Mouse (Mus musculus): ENCODE measurements at regions not wholly inside any gene's neighbourhood (a gene's known extent, or its start where the extent isn't known, plus 50 kb on each side); places are given as distances from the start of the nearest gene placed in this dataset.

DNA sequence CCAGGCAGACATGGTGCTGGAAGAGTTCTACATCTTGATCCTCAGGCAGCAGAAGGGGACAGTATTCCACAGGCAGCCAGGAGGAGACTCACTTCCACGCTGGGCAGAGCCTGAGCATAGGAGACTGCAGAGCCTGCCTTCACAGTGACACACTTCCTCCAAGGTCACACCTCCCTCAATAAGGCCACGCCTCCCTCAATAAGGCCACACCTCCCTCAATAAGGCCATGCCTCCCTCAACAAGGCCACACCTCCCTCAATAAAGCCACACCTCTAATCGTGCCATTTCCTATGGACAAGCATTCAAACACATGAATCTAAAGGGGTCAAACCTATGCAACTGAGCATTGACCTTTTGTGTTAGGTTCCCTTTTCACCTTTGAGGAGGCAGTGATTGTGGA is 88.5 kb upstream of the Mphosph6 start:
- DNase-seq, result no peak

GRCm38 (mm10) chr8:117881414-117881973 is 79.8 kb upstream of the Mphosph6 start:
- no peak for DNase-seq

GRCm38 (mm10) chr8:117880279-117880975 is 78.7 kb upstream of the Mphosph6 start:
- no peak for DNase-seq

DNA sequence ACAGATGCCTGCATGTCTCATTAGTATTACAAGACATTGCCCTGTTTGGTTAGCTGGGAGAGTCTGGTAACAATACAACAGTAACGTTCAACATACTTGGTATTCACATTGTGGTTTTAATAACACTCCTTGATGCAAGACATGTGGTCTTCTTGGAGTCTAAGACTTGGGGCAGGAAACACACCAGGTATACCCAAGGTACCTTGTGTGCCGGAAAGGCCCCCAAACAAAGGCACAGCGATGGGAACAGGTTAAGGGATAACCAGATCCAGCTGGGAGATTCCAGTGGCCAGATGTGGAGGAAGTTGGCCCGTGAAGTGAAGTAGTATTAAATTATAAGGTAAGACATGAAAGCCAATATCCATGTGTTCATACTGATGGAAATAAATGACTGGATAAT is 71.9 kb upstream of the Mphosph6 start:
- DNase-seq, result no peak

GRCm38 (mm10) chr8:117867138-117867537 is 65.4 kb upstream of the Mphosph6 start:
- no peak for DNase-seq

DNA sequence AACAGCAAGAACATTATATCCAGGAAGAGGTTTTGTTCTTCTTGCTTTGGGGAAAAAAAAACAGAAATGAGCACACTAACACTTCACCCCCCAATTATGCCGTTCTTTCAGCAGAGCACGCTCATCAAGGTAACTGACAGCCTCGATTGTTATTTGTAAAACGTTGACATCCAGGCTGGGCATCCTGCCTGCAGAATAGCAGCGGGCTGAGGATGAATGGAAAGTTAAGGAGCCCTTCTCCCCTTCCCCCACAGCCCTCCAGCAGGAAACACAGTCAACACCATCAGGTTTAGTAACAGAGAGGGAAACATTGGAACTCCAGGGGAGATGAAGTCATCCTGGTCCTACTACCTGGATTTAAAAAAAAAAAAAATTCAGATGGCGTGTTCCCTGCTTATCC is 63.3 kb upstream of the Mphosph6 start:
- no peak for DNase-seq

DNA sequence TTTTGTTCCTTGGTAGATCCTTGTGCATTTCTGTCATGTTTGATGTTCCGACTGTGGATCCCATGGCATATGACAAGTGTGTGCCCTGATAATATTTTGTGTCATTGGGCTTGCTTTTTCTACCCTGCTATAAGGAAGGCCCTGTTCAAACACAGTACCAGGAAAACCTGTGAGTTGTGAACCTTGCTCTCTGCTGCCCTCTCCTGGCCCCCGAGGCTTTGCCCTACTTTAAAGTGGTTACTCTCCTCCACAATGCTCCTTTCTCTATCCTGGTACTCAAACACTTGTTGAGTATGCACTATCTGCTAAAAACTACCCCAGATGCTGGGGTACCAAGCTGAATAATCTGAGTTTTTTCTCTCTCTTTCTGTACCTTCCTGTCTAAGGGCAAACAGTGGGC is 62.1 kb upstream of the Mphosph6 start:
- peak; percentile 68 for DNase-seq

- no peak for DNase-seq
These were observed 60.6 kb upstream of the Mphosph6 start for GRCm38 (mm10) chr8:117862318-117862717.

- DNase-seq, result no peak
These were observed 58.0 kb upstream of the Mphosph6 start for GRCm38 (mm10) chr8:117859734-117860133.

- DNase-seq, result no peak
These were observed 57.4 kb upstream of the Mphosph6 start for GRCm38 (mm10) chr8:117859095-117859494.

DNA sequence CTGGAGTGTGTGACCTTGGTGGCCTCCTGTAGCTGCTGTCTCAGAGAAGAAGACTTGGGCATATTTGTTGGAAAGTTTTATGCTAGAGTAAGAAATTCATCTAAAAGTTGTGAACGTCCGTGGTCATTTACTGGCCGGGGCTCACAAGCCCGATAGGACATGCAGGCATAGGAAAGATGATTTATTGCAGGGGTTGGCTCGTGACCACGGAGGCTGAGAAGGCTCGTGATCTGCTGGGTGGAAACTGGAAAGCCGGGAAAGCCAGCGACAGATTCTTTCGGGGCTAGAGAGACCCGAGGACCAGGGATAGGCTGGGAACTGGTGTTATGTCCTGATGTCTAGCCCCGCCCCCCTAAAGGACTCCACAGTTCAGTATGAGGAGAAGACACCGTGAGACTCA is 54.4 kb upstream of the Mphosph6 start:
- peak; percentile 5 for DNase-seq

GRCm38 (mm10) chr8:117854942-117855491 is 53.3 kb upstream of the Mphosph6 start:
- no peak for DNase-seq

DNA sequence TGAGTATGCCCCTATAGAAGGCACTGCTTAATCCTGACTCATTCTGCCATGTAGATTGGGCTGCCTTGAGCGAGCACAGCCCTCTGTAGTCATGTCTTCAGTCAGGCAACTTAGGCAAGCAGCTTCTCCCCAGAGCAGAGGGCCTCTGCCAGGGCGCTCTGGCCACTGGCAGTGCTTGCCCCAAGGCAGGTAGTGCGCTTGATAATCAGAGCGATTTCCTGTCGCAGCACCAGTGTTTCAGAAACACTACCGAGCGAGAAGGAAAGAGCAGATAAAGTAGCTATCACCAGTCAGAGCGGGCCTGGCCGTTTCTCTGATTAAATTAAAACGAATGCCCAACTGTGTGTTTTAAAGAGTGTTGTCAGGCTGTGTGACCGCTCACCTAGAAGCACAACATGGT is 52.6 kb upstream of the Mphosph6 start:
- DNase-seq, result no peak

GRCm38 (mm10) chr8:117853408-117853807 is 51.7 kb upstream of the Mphosph6 start:
- no peak for DNase-seq

GRCm38 (mm10) chr8:117852521-117852920 is 50.8 kb upstream of the Mphosph6 start:
- DNase-seq, result no peak

Measured in lung, postnatal 10 days (tissue).